Mouse (Mus musculus) liver, embryonic 14.5 days (tissue): ENCODE measurements at regions not wholly inside any gene's neighbourhood (a gene's known extent, or its start where the extent isn't known, plus 50 kb on each side); places are given as distances from the start of the nearest gene placed in this dataset.

Source experiments
- CTCF ChIP-seq: IDR thresholded peaks from 2 replicates; pipeline ENCODE4 v1.5.1; 2016; ENCODE audit warnings: antibody characterized with exemption, low read depth, control low read depth
- EP300 ChIP-seq: IDR thresholded peaks from 2 replicates; pipeline ENCODE4 v1.6.1; 2016; ENCODE audit warnings: antibody characterized with exemption, low read depth

DNA sequence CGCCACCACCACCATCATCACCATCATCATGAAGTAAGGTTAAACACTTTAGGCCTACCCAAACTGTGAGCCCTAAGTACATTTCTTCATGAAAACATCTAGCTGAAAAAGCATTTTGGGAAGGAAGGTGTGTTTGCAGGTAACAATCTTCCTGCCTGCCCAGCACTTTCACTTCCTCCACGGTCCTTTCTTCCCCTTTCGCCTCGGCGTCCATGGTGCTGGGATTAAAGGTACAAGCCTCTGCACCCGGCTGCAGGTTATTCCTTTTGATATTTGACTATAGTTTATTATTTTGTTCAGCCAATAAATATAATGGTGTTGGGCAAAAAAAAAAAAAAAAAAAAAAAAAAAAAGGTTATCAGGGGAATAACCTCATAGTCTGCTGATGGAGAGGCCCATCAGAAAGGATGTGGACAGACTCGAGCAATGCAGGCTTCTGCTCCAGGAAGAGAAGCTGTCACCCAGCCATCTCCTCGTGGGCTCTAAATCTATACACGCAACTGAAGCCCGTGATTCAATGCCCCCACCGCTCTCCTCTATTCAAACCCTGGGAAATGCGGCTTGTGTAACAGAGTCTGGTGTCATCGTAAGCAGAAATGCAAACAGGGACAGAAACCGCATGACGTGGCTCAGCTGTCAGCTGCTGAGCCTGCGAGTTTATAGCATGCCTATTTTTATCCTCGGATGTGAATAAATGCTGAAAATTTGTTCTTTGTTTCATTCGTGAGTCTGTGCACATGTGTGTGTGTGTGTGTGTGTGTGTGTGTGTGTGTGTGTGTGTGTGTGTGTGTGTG is 56.5 kb upstream of the Kras start:
- TF ChIP-seq CTCF (no peak), EP300 (no peak)
